Mouse (Mus musculus): ENCODE measurements around the gene Aars. TPM values are rescaled to one million over a fixed set of nuclear protein-coding genes. Genes with fewer than 3 reads are reported as not detected.
"Not testable (repeated sequence)": the region's sequence is repeated elsewhere in the genome, so short reads cannot be mapped to it uniquely, and the experiment has no call there.

Aars gene
- total and polyA plus RNA-seq, 2 experiments from 2014 or later = 25.6 to 38.9 TPM

DNA sequence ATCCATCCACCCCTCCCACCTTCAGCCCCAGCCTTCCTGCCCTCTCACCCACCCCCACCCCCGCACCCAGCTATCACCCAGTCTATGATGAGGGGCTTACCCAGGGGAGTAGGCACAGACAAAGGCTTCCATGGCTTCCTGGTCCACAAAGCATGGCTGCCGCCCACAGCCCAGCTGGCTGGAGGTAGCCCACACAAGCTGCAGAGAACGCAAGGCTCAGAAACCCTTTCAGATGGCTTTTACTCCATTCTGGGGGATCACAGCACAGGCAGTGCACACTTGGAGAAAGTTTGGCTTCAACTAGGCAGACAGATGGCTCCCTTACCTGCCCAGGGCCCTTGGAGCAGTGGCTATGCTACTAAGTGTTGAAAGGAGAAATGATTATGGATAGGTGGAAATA is 43.0 kb downstream of the Aars start:
- H3K36me3 ChIP-seq (replicated peaks; ENCODE audit: control insufficient read depth, insufficient read depth, low read length) = no peaks in the 10 kb centered on the region
- no peaks in the 10 kb centered on the region for H3K9me3 ChIP-seq (replicated peaks; ENCODE audit: control insufficient read depth, low read length)
- TF ChIP-seq CTCF (IDR thresholded peaks at IDR 0.05; ENCODE audit: low read depth) = no peak
- TF ChIP-seq EP300 (IDR thresholded peaks at IDR 0.05; ENCODE audit: low read depth) = no peak
- no peak overlapping the region for H3K9ac ChIP-seq (replicated peaks; ENCODE audit: low read depth, low read length)
- WGBS = 82% methylated on average over 3 of the region's 3 CpGs
- ATAC-seq (ENCODE audit: insufficient read depth, low read depth) (no peak), DNase-seq (ENCODE audit: low spot score) (no peak)
- H3K27me3 ChIP-seq (ENCODE audit: control insufficient read depth, insufficient read depth, low read length) = no peaks in the 10 kb centered on the region
- H3K4me3 ChIP-seq (ENCODE audit: low read depth, low read length) = no peak overlapping the region
- H3K27ac ChIP-seq (ENCODE audit: low read depth) = no peak overlapping the region
- H3K4me1 ChIP-seq (ENCODE audit: control insufficient read depth, insufficient read depth) = no peaks in the 10 kb centered on the region
- no peak overlapping the region for H3K4me2 ChIP-seq (ENCODE audit: low read depth, low read length)

DNA sequence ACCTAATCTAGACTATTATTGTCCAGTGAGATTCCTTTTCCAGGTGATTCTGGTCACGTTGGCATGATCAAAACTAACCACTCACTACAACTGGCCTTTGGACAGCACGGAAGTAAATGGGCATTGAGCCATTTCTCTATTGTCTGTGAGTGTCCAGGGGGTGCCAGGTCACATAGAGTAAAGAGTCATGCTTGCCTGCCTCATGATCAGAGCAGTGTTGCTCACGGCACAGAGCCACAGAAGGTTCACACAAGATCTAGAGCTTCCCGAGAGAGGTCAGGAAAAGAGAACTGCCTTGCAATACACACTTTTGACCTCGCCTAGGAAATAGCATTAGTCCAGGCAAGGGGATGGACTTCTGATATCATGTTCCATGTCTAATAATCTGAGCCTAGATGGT is 46.5 kb downstream of the Aars start:
- Histone ChIP-seq H3K9ac (replicated peaks; ENCODE audit: low read depth, low read length) (no peak overlapping the region), H3K27ac (ENCODE audit: low read depth) (no peak overlapping the region), H3K36me3 (replicated peaks; ENCODE audit: control insufficient read depth, insufficient read depth, low read length) (no peaks in the 10 kb centered on the region), H3K4me1 (ENCODE audit: control insufficient read depth, insufficient read depth) (no peaks in the 10 kb centered on the region), H3K9me3 (replicated peaks; ENCODE audit: control insufficient read depth, low read length) (no peaks in the 10 kb centered on the region), H3K27me3 (ENCODE audit: control insufficient read depth, insufficient read depth, low read length) (no peaks in the 10 kb centered on the region), H3K4me3 (ENCODE audit: low read depth, low read length) (no peak overlapping the region), H3K4me2 (ENCODE audit: low read depth, low read length) (no peak overlapping the region)
- TF ChIP-seq CTCF (IDR thresholded peaks at IDR 0.05; ENCODE audit: low read depth) (no peak), EP300 (IDR thresholded peaks at IDR 0.05; ENCODE audit: low read depth) (no peak)
- ATAC-seq (ENCODE audit: insufficient read depth, low read depth) (no peak), DNase-seq (ENCODE audit: low spot score) (no peak)
- 57% methylated on average over 5 of the region's 5 CpGs for WGBS

DNA sequence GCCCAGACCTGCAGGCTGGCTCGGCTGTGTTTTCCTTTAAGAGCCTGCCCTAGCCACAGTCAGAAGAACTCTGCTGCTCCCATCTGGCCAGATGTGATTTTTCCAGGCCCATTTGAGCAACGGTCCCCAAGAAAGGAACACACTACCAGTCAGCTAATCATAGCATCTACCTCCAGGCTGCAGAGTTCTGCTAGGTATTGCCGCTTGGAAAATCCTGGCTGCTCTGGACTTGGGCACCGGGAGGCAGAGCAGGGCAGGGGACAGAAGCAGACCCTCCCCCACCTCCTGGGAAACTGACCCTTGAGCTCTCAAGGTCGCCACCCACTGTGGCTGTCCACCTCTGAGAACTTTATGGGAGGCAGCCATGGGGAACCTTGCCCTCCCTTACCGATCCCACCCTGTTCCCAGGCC is 46.9 kb downstream of the Aars start:
- peak; percentile 58 for TF ChIP-seq CTCF (IDR thresholded peaks at IDR 0.05; ENCODE audit: low read depth)
- no peak for TF ChIP-seq EP300 (IDR thresholded peaks at IDR 0.05; ENCODE audit: low read depth)
- H3K36me3 ChIP-seq (replicated peaks; ENCODE audit: control insufficient read depth, insufficient read depth, low read length) = no peaks in the 10 kb centered on the region
- 26% methylated on average over 6 of the region's 6 CpGs for WGBS
- DNase-seq (ENCODE audit: low spot score) (no peak), ATAC-seq (ENCODE audit: insufficient read depth, low read depth) (peak; percentile 55; the same call in 1 of the 2 replicates)
- H3K4me1 ChIP-seq (ENCODE audit: control insufficient read depth, insufficient read depth) = no peaks in the 10 kb centered on the region
- H3K9me3 ChIP-seq (replicated peaks; ENCODE audit: control insufficient read depth, low read length) = no peaks in the 10 kb centered on the region
- H3K4me2 ChIP-seq (ENCODE audit: low read depth, low read length) = no peak overlapping the region
- no peaks in the 10 kb centered on the region for H3K27me3 ChIP-seq (ENCODE audit: control insufficient read depth, insufficient read depth, low read length)
- H3K4me3 ChIP-seq (ENCODE audit: low read depth, low read length) = no peak overlapping the region
- H3K27ac ChIP-seq (ENCODE audit: low read depth) = no peak overlapping the region
- no peak overlapping the region for H3K9ac ChIP-seq (replicated peaks; ENCODE audit: low read depth, low read length)

DNA sequence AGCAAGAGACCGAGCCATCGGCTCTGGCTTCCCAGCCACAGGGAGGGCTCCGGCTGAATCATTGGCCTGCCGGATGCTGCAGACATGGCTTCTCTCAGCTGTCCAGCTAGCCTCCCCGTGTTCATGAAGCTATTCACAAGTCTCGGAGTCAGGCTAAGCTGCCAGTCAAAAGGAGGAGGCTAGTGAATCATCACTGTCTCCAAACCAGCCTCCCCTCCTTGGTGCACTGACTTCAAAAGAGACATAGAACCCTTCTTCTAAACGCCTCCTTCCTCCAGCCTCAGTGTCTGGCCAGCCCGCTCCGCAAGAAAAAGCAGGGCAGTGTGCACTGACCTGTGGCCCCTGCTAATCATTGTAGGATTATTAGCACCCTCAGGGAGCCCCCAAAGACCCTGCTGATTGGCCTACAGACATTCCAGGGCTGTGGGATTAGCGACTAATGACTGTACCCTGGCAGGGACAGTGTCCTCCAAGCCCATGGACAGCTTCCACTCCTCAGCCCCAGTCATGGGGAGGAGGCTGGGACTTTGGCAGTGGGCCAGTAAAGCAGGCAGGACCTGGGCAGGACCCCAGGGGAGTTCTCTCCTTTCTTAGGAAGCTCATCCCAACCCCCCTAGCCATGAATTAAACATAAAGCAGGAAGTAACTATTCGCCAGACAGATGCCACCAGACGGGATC is 48.8 kb downstream of the Aars start:
- H3K4me2 ChIP-seq (ENCODE audit: low read depth, low read length) = no peak overlapping the region
- TF ChIP-seq EP300 (IDR thresholded peaks at IDR 0.05; ENCODE audit: low read depth) = no peak
- TF ChIP-seq CTCF (IDR thresholded peaks at IDR 0.05; ENCODE audit: low read depth) = no peak
- no peaks in the 10 kb centered on the region for H3K9me3 ChIP-seq (replicated peaks; ENCODE audit: control insufficient read depth, low read length)
- H3K27ac ChIP-seq (ENCODE audit: low read depth) = no peak overlapping the region
- no peaks in the 10 kb centered on the region for H3K4me1 ChIP-seq (ENCODE audit: control insufficient read depth, insufficient read depth)
- no peak overlapping the region for H3K4me3 ChIP-seq (ENCODE audit: low read depth, low read length)
- no peak overlapping the region for H3K9ac ChIP-seq (replicated peaks; ENCODE audit: low read depth, low read length)
- 59% methylated on average over 12 of the region's 12 CpGs for WGBS
- no peak for ATAC-seq (ENCODE audit: insufficient read depth, low read depth)
- H3K36me3 ChIP-seq (replicated peaks; ENCODE audit: control insufficient read depth, insufficient read depth, low read length) = no peaks in the 10 kb centered on the region
- no peak for DNase-seq (ENCODE audit: low spot score)
- H3K27me3 ChIP-seq (ENCODE audit: control insufficient read depth, insufficient read depth, low read length) = no peaks in the 10 kb centered on the region

DNA sequence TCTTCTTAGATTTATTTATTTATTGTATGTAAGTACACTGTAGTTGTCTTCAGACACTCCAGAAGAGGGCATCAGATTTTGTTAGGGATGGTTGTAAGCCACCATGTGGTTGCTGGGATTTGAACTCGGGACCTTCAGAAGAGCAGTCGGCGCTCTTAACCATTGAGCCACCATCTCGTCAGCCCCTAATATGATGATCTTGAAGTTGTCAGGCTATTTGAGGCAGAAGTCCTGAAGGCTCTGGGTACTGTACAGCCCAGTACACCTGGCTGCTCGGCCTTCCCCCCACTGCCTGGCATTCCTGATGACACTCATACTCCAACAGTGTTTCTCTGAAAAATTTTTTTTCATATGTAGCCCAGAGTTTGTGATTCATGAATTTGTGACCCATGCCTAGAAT is 51.0 kb downstream of the Aars start:
- 83% methylated on average over 5 of the region's 5 CpGs for WGBS
- H3K4me3 ChIP-seq (ENCODE audit: low read depth, low read length); H3K27me3 ChIP-seq (ENCODE audit: control insufficient read depth, insufficient read depth, low read length); ATAC-seq (ENCODE audit: insufficient read depth, low read depth); H3K9ac ChIP-seq (replicated peaks; ENCODE audit: low read depth, low read length); H3K4me2 ChIP-seq (ENCODE audit: low read depth, low read length); H3K9me3 ChIP-seq (replicated peaks; ENCODE audit: control insufficient read depth, low read length); H3K36me3 ChIP-seq (replicated peaks; ENCODE audit: control insufficient read depth, insufficient read depth, low read length); DNase-seq (ENCODE audit: low spot score); H3K27ac ChIP-seq (ENCODE audit: low read depth); H3K4me1 ChIP-seq (ENCODE audit: control insufficient read depth, insufficient read depth): not testable (repeated sequence)

DNA sequence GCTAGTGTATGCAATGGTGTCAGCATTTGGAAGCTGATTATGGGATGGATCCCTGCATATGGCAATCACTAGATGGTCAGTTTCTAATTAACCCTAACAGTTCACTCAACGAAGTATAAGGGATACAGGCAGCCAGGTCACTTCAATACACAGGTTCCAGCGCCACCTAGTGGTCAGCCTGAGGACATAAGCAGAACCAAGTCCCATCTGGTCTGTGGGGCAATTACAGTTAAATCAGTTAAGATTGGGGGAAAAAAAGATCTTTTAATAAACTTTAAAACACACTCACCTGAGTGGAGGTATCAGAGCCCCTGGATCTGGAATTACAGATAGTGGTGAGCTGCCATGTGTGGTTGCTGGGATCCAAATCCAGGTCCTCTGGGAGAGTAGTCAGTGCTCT is 57.2 kb downstream of the Aars start:
- no peak overlapping the region for H3K4me2 ChIP-seq (ENCODE audit: low read depth, low read length)
- no peaks in the 10 kb centered on the region for H3K4me1 ChIP-seq (ENCODE audit: control insufficient read depth, insufficient read depth)
- H3K36me3 ChIP-seq (replicated peaks; ENCODE audit: control insufficient read depth, insufficient read depth, low read length) = no peaks in the 10 kb centered on the region
- H3K9me3 ChIP-seq (replicated peaks; ENCODE audit: control insufficient read depth, low read length) = no peaks in the 10 kb centered on the region
- no peak overlapping the region for H3K9ac ChIP-seq (replicated peaks; ENCODE audit: low read depth, low read length)
- no peak overlapping the region for H3K4me3 ChIP-seq (ENCODE audit: low read depth, low read length)
- DNase-seq (ENCODE audit: low spot score) (peak; percentile 57), ATAC-seq (ENCODE audit: insufficient read depth, low read depth) (no peak)
- WGBS = 0% methylated on average over 2 of the region's 2 CpGs
- no peaks in the 10 kb centered on the region for H3K27me3 ChIP-seq (ENCODE audit: control insufficient read depth, insufficient read depth, low read length)
- no peak overlapping the region for H3K27ac ChIP-seq (ENCODE audit: low read depth)
- no peak for TF ChIP-seq EP300 (IDR thresholded peaks at IDR 0.05; ENCODE audit: low read depth)
- TF ChIP-seq CTCF (IDR thresholded peaks at IDR 0.05; ENCODE audit: low read depth) = peak; percentile 87

All from heart, postnatal 0 days (tissue).